Mouse (Mus musculus): ENCODE measurements around the gene Il18r1.

The Il18r1 gene

GRCm38 (mm10) chr1:40494594-40494993, 29.2 kb downstream of the Il18r1 start:
- no peak for DNase-seq (ENCODE audit: low spot score)

DNA sequence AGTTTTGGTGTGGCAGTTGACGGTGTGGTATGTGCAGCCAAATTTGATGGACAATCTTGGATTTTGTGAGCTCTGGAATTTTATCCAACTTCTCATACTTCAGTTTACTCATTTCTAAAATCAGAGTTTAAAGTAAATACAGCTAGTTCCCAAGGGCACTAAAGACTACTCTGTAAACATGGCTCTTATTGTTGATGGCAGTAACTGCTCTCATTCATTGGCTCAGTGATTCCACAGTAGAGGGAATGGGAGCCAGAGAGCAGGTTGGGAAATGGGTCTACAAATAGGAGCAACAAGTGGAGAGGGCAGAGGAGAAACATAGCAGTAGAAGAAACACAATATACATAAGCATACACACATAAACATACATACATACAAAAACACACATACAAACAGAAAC, 34.4 kb downstream of the Il18r1 start:
- no peak for DNase-seq (ENCODE audit: low spot score)

DNA sequence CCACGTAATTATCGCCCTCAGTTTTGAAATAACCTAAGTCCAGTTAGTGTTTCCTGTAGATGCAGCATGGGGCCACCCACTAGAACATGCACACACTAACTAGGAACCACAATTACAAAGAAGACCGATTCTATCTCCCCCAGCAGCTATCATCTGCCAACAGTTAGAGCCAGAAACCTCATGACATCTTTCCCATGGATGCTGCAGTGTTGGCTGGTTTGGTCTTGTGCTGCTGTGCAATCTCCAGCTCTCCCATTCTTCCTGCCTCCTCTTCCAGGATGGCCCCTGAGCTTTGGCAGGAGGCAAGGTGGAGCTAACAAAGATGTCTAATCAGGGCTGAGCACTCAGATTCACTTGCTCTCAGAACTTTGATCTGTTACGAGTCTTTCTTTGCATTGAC, 35.8 kb downstream of the Il18r1 start:
- DNase-seq (ENCODE audit: low spot score), result no peak

DNA sequence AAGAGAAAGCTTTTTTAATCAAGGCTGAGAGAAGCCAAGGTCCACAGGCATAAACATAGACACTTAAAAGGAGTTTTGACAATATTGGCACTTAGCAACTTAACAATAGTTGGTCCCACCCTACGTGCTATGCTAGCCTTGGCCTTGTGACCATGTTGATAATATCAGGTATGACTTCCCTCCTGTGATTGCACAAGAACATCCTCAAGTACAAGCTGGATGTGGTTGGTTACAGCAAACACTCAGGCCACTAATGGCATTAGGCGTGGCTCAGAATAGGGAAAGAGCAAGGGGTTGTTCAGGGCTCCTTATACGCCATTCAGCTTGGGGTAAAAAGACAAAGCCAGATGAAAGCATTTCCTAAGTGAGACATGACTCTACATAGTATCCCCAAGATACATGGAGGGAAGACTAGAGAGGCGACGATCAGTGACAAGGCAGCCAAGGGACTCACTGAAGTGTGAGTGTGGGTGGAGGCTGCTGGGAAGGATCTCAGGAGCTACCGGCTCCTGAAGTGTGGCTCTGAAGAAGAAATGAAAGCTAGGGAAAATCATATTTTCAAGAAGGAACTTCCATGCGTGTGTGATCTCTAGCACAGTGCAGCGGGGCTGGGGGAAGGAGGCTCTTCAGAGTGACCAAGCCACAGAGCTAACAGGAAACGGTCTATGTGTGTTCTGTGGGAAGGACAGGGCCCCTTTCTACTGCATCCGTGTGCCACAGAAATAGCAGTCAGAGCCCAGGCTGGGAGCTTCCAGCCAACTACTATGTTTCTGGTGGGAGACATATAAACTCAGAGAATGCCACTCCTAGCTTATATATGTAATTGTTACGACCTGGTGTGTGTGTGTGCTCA, 36.4 kb downstream of the Il18r1 start:
- no peak for DNase-seq (ENCODE audit: low spot score)

GRCm38 (mm10) chr1:40504548-40504947, 39.2 kb downstream of the Il18r1 start:
- no peak for DNase-seq (ENCODE audit: low spot score)

GRCm38 (mm10) chr1:40514851-40515585, 49.7 kb downstream of the Il18r1 start, which contains the start of gene Il18rap:
TSS of gene Il18rap (plus strand) at chr1:40515362.
- no peak for DNase-seq (ENCODE audit: low spot score)

- no peak for DNase-seq (ENCODE audit: low spot score)
These were observed 51.0 kb downstream of the Il18r1 start for GRCm38 (mm10) chr1:40516364-40516763.

DNA sequence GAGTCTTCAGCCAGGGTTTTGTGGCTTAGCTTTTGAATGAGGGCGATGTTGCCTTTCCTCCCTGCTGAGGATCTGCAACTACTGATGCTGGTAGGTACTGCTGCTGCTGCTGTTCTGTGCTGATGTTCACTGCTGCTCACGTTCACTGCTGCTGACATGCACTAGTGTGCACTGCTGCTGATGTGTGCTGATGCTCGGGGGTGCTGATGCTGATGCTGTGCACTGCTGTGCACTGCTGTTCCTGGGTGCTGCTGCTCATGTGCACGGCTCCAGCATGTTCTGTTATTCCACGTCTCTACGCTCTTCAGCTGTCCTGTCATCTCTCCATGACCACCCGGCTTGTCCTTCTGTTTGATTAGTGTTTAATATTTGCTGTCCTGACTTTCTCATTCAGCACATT, 57.6 kb downstream of the Il18r1 start:
- DNase-seq (ENCODE audit: low spot score), result no peak

DNA sequence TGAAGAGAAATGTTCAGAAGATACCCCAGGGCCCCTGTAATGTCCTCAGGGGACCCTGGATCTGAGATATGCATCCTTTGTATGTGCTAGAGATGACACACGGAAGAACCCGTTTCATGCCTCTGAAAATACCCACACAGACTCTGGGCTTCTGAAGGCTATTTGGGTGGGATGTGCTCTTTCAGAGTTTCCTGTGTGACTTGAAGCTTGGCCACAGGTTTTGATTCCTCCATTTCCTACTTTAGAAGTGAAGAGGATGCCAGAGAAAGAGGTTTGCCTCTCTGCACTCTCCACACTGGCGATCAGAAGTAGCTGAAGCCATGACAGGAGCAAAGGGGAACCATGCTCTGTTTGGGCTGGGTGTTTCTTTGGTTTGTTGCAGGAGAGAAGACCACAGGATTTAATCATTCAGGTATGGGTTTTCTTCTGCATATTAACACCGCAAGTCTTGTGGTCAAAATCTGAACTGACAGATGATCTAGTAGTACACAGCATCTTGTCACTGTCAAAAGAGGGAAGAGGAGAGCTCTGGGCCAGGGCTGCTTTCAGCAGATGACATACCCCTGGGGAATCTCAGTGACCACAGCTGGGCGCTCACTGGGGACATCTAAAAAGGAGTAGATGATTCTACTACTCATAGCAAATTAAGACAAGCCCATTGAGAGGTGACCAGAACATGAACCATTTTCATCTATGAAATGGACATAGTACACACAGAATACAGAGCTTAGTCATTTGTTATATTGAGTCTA, 58.8 kb downstream of the Il18r1 start:
- no peak for DNase-seq (ENCODE audit: low spot score)

DNA sequence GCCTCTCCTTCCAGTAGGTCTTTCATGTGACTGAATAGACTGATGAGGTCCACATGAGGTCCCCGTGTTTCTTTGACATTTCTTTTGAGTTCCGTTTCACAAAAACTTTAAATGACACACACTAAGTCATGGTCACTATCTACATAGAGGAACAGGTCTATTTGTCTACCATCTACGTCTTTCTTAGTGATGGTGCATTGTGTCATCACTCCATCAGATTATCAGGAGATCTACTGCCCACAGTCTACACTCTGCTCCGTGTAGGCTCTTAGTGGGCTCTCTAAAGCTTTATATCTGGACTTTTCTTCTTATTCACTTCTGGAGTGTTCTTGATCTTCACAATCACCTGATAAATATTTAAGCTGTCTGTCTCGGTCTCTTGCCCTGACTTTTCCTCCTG, 63.9 kb downstream of the Il18r1 start:
- no peak for DNase-seq (ENCODE audit: low spot score)

DNA sequence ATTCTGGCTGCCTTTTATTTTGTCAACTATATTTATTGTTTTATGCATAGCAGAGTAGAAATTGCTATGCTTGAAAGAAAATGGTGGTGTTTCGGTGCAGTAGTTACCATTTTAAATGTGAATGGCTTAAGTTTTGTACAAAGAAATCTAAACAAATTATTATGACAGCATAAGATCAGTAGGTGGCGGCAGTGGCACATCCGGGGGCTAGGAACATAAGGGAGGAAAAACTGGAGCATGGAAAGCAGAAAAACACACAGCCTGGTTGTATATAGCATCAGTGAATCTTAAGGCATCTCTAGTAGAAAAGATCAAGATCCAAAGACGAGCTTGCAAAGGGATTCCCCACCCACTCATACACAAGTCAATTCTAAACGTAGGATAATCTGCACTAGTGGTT, 72.2 kb downstream of the Il18r1 start:
- no peak for DNase-seq (ENCODE audit: low spot score)

DNA sequence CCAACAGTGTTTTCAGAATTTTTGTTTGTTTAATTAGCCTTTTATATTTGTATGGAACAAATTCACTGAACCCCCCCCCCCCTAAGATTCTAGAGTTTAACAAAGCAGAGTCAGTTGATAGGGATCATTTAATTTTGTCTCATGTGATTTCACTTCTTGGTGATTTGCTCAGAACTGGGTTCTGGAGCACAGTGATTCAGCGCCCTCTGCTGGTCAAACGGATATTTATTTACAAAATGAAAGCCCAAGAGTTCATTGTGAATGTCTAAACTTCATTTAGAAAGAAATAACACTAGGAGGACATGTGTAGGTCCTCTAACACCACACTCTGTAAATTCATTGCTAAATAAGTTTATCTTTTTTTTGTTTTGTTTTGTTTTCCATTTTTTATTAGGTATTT, 79.3 kb downstream of the Il18r1 start:
- DNase-seq (ENCODE audit: low spot score), result peak; percentile 84

GRCm38 (mm10) chr1:40546645-40547044, 81.3 kb downstream of the Il18r1 start:
- no peak for DNase-seq (ENCODE audit: low spot score)

DNA sequence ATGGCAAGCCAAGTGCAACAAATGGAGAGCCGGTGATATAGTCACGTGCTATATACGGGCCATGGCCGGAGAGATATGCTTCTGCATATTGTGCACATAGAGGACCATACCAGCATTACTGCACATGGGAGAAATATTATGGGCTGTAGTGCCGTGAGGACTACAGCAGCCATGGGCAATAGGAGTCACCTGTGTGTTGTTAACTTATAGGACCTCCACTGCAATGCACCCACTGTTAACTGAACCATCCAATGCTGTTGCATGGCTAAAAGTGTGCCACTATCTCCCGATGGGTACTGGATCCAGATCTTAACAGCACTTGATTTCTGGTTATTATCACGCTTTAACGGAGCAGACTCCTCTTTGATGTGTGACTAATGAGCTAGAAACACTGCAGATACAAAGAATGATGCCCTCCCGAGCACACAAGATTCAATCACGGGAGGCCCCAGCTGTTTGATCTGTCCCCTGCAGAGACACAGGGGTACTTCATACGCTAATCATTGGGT, 81.8 kb downstream of the Il18r1 start:
- DNase-seq (ENCODE audit: low spot score), result peak; percentile 2

- peak; percentile 0 for DNase-seq (ENCODE audit: low spot score)
These were observed 82.4 kb downstream of the Il18r1 start for GRCm38 (mm10) chr1:40547762-40548161.
